Mouse (Mus musculus): Measurements from ENCODE around the gene Daam2. TPM values are rescaled to one million over a fixed set of nuclear protein-coding genes. Genes with fewer than 3 reads are reported as not detected.

The Daam2 gene
- polyA plus RNA-seq, 1 experiment from 2014 or later: 0.26 TPM

DNA sequence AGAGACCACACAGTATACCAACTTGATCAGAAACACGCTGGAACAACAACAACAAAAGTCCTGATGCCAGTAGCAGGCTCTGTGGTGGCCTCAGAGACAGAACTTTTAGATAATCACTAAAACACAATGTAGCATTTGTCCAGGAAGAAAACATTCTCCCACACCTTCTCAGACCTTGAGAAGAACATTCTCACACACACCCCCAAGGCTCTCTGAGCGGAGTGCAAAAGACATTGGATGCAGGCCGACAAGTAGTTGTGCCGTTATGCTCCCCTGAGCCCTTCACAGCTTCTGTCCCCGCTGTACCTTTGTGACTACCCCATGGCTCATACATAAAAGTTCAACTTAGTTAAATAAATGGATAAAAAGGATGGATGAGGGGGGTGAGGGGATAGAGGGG, 37.6 kb downstream of the Daam2 start:
- ATAC-seq (ENCODE audit: low read depth): no peak
- Histone ChIP-seq H3K27me3 (ENCODE audit: control insufficient read depth, insufficient read depth, low read depth, low read length) (no peaks in the 10 kb centered on the region), H3K27ac (ENCODE audit: low read length) (no peak overlapping the region), H3K4me3 (ENCODE audit: low read depth, low read length) (no peak overlapping the region), H3K4me1 (ENCODE audit: control insufficient read depth, low read depth, low read length) (no peaks in the 10 kb centered on the region), H3K36me3 (ENCODE audit: control insufficient read depth, insufficient read depth) (no peaks in the 10 kb centered on the region), H3K9me3 (replicated peaks; ENCODE audit: control insufficient read depth, low read length) (no peaks in the 10 kb centered on the region), H3K9ac (ENCODE audit: low read depth, low read length) (no peak overlapping the region), H3K4me2 (ENCODE audit: low read depth, low read length) (no peak overlapping the region)
- WGBS (ENCODE audit: insufficient replicate concordance): 58% methylated on average over 5 of the region's 5 CpGs

DNA sequence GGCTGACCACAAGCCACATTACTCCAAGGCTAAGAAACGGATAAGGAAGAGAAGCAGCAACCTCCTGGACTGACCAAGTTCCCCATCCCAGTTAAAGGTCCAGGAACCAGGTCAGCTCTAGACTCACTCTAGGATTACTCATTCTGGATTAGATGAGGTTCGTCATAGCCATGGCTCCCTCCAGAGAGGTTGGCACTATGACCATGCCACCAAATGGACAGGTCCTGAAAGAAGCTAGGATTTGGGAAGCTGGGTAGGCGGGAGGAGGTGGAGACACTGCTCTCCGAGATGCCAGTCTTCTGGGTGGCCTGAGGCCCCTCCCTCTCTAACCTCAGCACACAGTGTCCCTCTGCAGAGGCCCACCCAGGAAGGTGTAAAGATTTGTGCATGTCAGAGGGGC, 38.2 kb downstream of the Daam2 start:
- WGBS (ENCODE audit: insufficient replicate concordance): 52% methylated on average over 4 of the region's 4 CpGs
- Histone ChIP-seq H3K9me3 (replicated peaks; ENCODE audit: control insufficient read depth, low read length) (no peaks in the 10 kb centered on the region), H3K27ac (ENCODE audit: low read length) (no peak overlapping the region), H3K4me1 (ENCODE audit: control insufficient read depth, low read depth, low read length) (no peaks in the 10 kb centered on the region), H3K4me3 (ENCODE audit: low read depth, low read length) (no peak overlapping the region), H3K27me3 (ENCODE audit: control insufficient read depth, insufficient read depth, low read depth, low read length) (no peaks in the 10 kb centered on the region), H3K36me3 (ENCODE audit: control insufficient read depth, insufficient read depth) (no peaks in the 10 kb centered on the region), H3K9ac (ENCODE audit: low read depth, low read length) (no peak overlapping the region), H3K4me2 (ENCODE audit: low read depth, low read length) (no peak overlapping the region)
- no peak for ATAC-seq (ENCODE audit: low read depth)

DNA sequence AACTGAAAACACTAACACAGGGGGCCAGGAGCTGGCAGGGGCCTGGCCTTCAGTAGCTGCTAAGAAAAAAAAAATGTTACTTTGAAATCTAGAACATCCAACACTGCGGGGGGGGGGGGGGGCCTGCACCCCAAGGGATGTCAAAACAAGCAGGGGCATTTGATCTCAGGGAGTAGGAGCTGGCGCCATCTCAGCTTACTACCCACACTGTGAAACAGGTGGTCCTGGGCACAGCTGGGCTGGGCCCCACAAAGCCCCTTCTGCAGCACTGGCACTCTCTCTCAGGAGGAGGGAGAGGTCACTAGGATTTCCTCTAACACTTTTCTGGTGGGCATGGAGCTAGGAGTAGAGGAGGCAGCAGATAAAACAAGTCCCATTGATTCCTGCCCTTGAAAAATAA, 39.6 kb downstream of the Daam2 start:
- no peak overlapping the region for H3K27ac ChIP-seq (ENCODE audit: low read length)
- 40% methylated on average over 2 of the region's 2 CpGs for WGBS (ENCODE audit: insufficient replicate concordance)
- no peak overlapping the region for H3K9ac ChIP-seq (ENCODE audit: low read depth, low read length)
- no peak for ATAC-seq (ENCODE audit: low read depth)
- no peak overlapping the region for H3K4me3 ChIP-seq (ENCODE audit: low read depth, low read length)
- no peaks in the 10 kb centered on the region for H3K36me3 ChIP-seq (ENCODE audit: control insufficient read depth, insufficient read depth)
- H3K4me1 ChIP-seq (ENCODE audit: control insufficient read depth, low read depth, low read length): no peaks in the 10 kb centered on the region
- H3K9me3 ChIP-seq (replicated peaks; ENCODE audit: control insufficient read depth, low read length): no peaks in the 10 kb centered on the region
- no peak overlapping the region for H3K4me2 ChIP-seq (ENCODE audit: low read depth, low read length)
- H3K27me3 ChIP-seq (ENCODE audit: control insufficient read depth, insufficient read depth, low read depth, low read length): no peaks in the 10 kb centered on the region

DNA sequence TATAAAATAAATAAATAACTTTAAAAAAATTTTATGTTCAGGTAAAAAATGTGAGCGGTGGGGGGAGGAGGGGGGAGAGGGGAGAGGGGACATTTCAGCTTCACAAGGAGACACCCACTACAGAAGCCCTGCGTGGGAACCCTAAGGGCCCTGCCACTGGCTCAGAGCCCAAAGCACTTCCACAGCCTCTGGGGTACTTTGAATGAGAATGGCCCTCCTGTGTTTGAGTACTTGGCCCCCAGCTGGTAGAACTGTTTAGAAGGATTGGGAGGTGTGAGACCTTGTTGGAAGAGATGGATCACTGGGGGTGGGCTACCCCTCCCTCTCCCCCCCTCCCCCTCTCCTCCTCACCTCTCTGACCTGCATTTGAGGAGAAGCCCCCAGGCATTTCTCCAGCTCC, 41.7 kb downstream of the Daam2 start:
- H3K27ac ChIP-seq (ENCODE audit: low read length): no peak overlapping the region
- no peak overlapping the region for H3K4me2 ChIP-seq (ENCODE audit: low read depth, low read length)
- H3K36me3 ChIP-seq (ENCODE audit: control insufficient read depth, insufficient read depth): no peaks in the 10 kb centered on the region
- WGBS (ENCODE audit: insufficient replicate concordance): 38% methylated on average over 2 of the region's 2 CpGs
- no peak for ATAC-seq (ENCODE audit: low read depth)
- no peaks in the 10 kb centered on the region for H3K4me1 ChIP-seq (ENCODE audit: control insufficient read depth, low read depth, low read length)
- no peaks in the 10 kb centered on the region for H3K27me3 ChIP-seq (ENCODE audit: control insufficient read depth, insufficient read depth, low read depth, low read length)
- H3K9ac ChIP-seq (ENCODE audit: low read depth, low read length): no peak overlapping the region
- H3K4me3 ChIP-seq (ENCODE audit: low read depth, low read length): no peak overlapping the region
- H3K9me3 ChIP-seq (replicated peaks; ENCODE audit: control insufficient read depth, low read length): no peaks in the 10 kb centered on the region

DNA sequence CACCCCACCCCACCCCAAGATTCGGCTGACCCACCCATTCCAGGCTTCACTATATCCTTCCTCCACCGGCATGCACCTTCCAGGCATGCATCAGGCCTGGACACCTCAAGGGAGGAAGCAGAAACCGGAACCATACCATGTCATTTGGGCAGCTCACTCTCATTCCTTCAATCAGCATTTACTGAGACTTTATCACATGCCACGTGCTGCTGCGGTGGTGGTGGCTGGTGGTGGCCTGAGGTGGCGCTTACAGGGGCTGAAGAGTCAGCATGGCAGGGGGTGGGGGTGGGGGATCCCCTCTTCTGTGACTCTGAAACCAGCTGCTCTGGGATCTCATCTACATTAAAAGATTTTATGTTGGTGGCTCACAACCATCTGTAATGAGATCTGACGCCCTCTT, 42.1 kb downstream of the Daam2 start:
- Histone ChIP-seq H3K27ac (ENCODE audit: low read length) (no peak overlapping the region), H3K9me3 (replicated peaks; ENCODE audit: control insufficient read depth, low read length) (no peaks in the 10 kb centered on the region), H3K4me3 (ENCODE audit: low read depth, low read length) (no peak overlapping the region), H3K4me1 (ENCODE audit: control insufficient read depth, low read depth, low read length) (no peaks in the 10 kb centered on the region), H3K27me3 (ENCODE audit: control insufficient read depth, insufficient read depth, low read depth, low read length) (no peaks in the 10 kb centered on the region), H3K4me2 (ENCODE audit: low read depth, low read length) (no peak overlapping the region), H3K36me3 (ENCODE audit: control insufficient read depth, insufficient read depth) (no peaks in the 10 kb centered on the region), H3K9ac (ENCODE audit: low read depth, low read length) (no peak overlapping the region)
- no peak for ATAC-seq (ENCODE audit: low read depth)
- WGBS (ENCODE audit: insufficient replicate concordance): 37% methylated on average over 7 of the region's 7 CpGs

DNA sequence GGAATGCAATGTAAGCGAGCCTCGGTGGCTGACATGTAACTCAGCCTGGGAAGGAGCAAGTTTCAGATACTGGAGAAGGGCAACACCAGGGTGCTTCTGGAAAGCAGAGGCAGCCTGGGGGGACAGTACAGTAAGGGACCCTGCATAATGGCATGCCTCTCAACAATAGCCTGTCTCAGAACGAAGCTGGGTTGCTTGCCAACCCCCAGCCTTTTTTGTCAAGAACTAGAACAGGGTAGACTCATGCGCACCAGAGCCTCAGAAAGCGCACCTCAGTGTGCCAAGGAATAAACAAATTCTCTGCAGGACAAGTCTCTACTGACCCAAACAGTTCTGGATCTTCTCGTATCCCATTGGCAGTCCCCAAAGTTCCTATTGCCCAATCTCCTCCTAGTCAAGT, 43.5 kb downstream of the Daam2 start:
- no peak overlapping the region for H3K4me2 ChIP-seq (ENCODE audit: low read depth, low read length)
- no peaks in the 10 kb centered on the region for H3K36me3 ChIP-seq (ENCODE audit: control insufficient read depth, insufficient read depth)
- no peak overlapping the region for H3K27ac ChIP-seq (ENCODE audit: low read length)
- H3K4me3 ChIP-seq (ENCODE audit: low read depth, low read length): no peak overlapping the region
- no peak overlapping the region for H3K9ac ChIP-seq (ENCODE audit: low read depth, low read length)
- H3K4me1 ChIP-seq (ENCODE audit: control insufficient read depth, low read depth, low read length): no peaks in the 10 kb centered on the region
- 62% methylated on average over 6 of the region's 6 CpGs for WGBS (ENCODE audit: insufficient replicate concordance)
- H3K27me3 ChIP-seq (ENCODE audit: control insufficient read depth, insufficient read depth, low read depth, low read length): no peaks in the 10 kb centered on the region
- ATAC-seq (ENCODE audit: low read depth): no peak
- H3K9me3 ChIP-seq (replicated peaks; ENCODE audit: control insufficient read depth, low read length): no peaks in the 10 kb centered on the region

DNA sequence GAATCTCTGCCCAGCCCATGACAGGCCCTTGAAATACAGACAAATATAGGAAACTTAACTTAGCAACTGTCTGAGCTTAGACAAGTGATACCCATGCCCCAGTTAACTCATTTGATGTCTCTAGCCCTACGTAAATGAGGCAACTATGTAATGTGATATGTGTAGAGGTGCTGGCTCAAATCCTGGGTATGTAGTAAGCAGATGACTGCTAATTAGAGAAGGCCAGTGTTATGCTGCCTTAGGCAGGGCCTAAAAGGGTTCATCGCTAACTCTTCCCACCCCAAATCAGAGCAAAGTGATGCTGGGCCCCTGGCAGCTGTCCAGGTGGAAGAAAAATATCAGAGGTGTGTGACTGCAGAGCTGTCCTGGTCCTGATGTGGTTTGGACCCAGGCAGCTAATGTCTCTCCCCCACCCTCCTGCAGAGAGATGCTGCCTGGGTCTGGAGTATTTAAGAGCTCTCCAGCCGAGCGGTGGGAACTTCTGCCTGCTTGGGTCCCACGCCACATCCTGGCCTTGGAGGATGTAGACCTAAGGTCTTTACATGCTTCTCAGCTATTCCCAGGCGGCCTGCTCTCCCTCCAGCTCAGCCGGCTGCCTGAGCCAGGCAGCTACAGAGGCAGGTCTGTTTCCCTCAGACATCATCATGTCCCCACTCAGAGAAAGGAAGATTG, 44.4 kb downstream of the Daam2 start:
- H3K27me3 ChIP-seq (ENCODE audit: control insufficient read depth, insufficient read depth, low read depth, low read length): no peaks in the 10 kb centered on the region
- no peak overlapping the region for H3K27ac ChIP-seq (ENCODE audit: low read length)
- H3K9me3 ChIP-seq (replicated peaks; ENCODE audit: control insufficient read depth, low read length): no peaks in the 10 kb centered on the region
- H3K9ac ChIP-seq (ENCODE audit: low read depth, low read length): no peak overlapping the region
- H3K4me3 ChIP-seq (ENCODE audit: low read depth, low read length): no peak overlapping the region
- no peak for ATAC-seq (ENCODE audit: low read depth)
- no peak overlapping the region for H3K4me2 ChIP-seq (ENCODE audit: low read depth, low read length)
- WGBS (ENCODE audit: insufficient replicate concordance): 67% methylated on average over 7 of the region's 7 CpGs
- H3K36me3 ChIP-seq (ENCODE audit: control insufficient read depth, insufficient read depth): no peaks in the 10 kb centered on the region
- H3K4me1 ChIP-seq (ENCODE audit: control insufficient read depth, low read depth, low read length): no peaks in the 10 kb centered on the region

DNA sequence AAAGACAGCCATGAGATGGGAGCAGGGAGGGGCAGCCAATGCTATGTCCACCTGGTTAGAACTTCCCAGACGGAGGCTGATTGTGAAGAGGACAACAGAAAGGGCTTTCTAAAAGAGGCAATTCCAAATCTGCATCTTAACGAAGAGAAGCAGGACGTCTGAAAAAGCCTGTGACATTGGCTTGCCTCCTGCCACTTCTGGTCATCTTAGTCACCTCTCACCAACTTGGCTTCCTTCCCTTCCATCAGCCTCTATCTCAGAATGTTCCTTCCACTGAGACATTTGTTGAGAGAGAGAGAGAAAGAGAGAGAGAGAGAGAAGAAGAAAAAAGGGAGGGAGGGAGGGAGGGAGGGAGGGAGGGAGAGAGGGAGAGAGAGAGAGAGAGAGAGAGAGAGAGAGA, 47.1 kb downstream of the Daam2 start:
- no peak overlapping the region for H3K27ac ChIP-seq (ENCODE audit: low read length)
- WGBS (ENCODE audit: insufficient replicate concordance): 40% methylated on average over 3 of the region's 3 CpGs

DNA sequence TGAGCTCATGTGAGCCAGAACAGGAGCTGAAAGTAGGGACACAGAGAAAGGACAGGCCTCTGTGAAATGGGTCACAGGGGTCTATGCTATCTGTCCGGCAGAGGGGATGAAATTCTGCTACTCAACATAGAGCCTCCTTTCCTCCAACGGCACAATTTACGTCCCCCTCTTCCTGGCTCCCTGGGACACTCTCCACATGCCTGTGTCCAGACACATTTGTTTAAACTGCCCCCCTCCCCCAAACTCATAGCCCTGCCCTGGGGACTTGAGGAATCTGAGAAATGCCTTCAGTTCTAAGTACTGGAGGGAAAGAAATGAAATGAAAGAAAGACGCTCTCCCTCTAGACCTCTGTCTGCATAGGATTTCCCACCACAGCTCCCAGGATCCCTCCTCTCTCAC, 48.5 kb downstream of the Daam2 start:
- Histone ChIP-seq H3K4me2 (ENCODE audit: low read depth, low read length) (no peak overlapping the region), H3K36me3 (ENCODE audit: control insufficient read depth, insufficient read depth) (no peaks in the 10 kb centered on the region), H3K27ac (ENCODE audit: low read length) (no peak overlapping the region), H3K9me3 (replicated peaks; ENCODE audit: control insufficient read depth, low read length) (no peaks in the 10 kb centered on the region), H3K4me1 (ENCODE audit: control insufficient read depth, low read depth, low read length) (no peaks in the 10 kb centered on the region), H3K27me3 (ENCODE audit: control insufficient read depth, insufficient read depth, low read depth, low read length) (no peaks in the 10 kb centered on the region), H3K9ac (ENCODE audit: low read depth, low read length) (no peak overlapping the region), H3K4me3 (ENCODE audit: low read depth, low read length) (no peak overlapping the region)
- 54% methylated on average over 4 of the region's 4 CpGs for WGBS (ENCODE audit: insufficient replicate concordance)
- no peak for ATAC-seq (ENCODE audit: low read depth)

More for the DNA sequence above, 47.1 kb downstream of the Daam2 start:
- ATAC-seq (ENCODE audit: low read depth): no peak
- H3K36me3 ChIP-seq (ENCODE audit: control insufficient read depth, insufficient read depth): no peaks in the 10 kb centered on the region
- no peaks in the 10 kb centered on the region for H3K9me3 ChIP-seq (replicated peaks; ENCODE audit: control insufficient read depth, low read length)
- no peaks in the 10 kb centered on the region for H3K27me3 ChIP-seq (ENCODE audit: control insufficient read depth, insufficient read depth, low read depth, low read length)
- no peaks in the 10 kb centered on the region for H3K4me1 ChIP-seq (ENCODE audit: control insufficient read depth, low read depth, low read length)
- H3K4me3 ChIP-seq (ENCODE audit: low read depth, low read length): no peak overlapping the region
- H3K9ac ChIP-seq (ENCODE audit: low read depth, low read length): no peak overlapping the region
- no peak overlapping the region for H3K4me2 ChIP-seq (ENCODE audit: low read depth, low read length)
